Mouse (Mus musculus): ENCODE data around the gene Gm42906. TPM values are rescaled to one million over a fixed set of nuclear protein-coding genes. Genes with fewer than 3 reads are reported as not detected.

Gm42906 gene
- total RNA-seq, 2 experiments from 2014 or later: 1.3 TPM; not detected in 1

- intact Hi-C loops (cut with DNase I): no loop called here
- no peak for DNase-seq (ENCODE audit: extremely low spot score in 1 of 2, low spot score in 2 of 2)
Observed at GRCm38 (mm10) chr5:151037871-151038270, 390.1 kb downstream of the Gm42906 start.

GRCm38 (mm10) chr5:151034715-151035512 lies 393.0 kb downstream of the Gm42906 start:
- intact Hi-C loops (cut with DNase I): no loop called here
- no peak for DNase-seq (ENCODE audit: extremely low spot score in 1 of 2, low spot score in 2 of 2)

- DNase-seq (ENCODE audit: extremely low spot score in 1 of 2, low spot score in 2 of 2): no peak
- intact Hi-C loops (cut with DNase I): no loop called here
Observed at GRCm38 (mm10) chr5:151028906-151029305, 399.1 kb downstream of the Gm42906 start.

- no peak for DNase-seq (ENCODE audit: extremely low spot score in 1 of 2, low spot score in 2 of 2)
Observed at GRCm38 (mm10) chr5:151027171-151027570, 400.8 kb downstream of the Gm42906 start.

GRCm38 (mm10) chr5:151026069-151026468 lies 401.9 kb downstream of the Gm42906 start:
- intact Hi-C loops (cut with DNase I): no loop called here
- DNase-seq (ENCODE audit: extremely low spot score in 1 of 2, low spot score in 2 of 2): no peak

More at GRCm38 (mm10) chr5:151027171-151027570, 400.8 kb downstream of the Gm42906 start:
- intact Hi-C loops (cut with DNase I): no loop called here

GRCm38 (mm10) chr5:151024483-151024882 lies 403.5 kb downstream of the Gm42906 start:
- intact Hi-C loops (cut with DNase I): loop anchor here (5.0 kb wide), 1 partner anchor 343 kb away; no protein-coding TSS in a partner anchor
- DNase-seq (ENCODE audit: extremely low spot score in 1 of 2, low spot score in 2 of 2): no peak

GRCm38 (mm10) chr5:151023461-151023860 lies 404.5 kb downstream of the Gm42906 start:
- intact Hi-C loops (cut with DNase I): loop anchor here (5.0 kb wide), 1 partner anchor 344 kb away; no protein-coding TSS in a partner anchor
- peak; percentile 38 to 87 for DNase-seq (ENCODE audit: extremely low spot score in 1 of 2, low spot score in 2 of 2)

GRCm38 (mm10) chr5:151022939-151023338 lies 405.0 kb downstream of the Gm42906 start:
- intact Hi-C loops (cut with DNase I): loop anchor here (5.0 kb wide), 1 partner anchor 344 kb away; no protein-coding TSS in a partner anchor
- no peak for DNase-seq (ENCODE audit: extremely low spot score in 1 of 2, low spot score in 2 of 2)

- intact Hi-C loops (cut with DNase I): loop anchor here (5.0 kb wide), 1 partner anchor 345 kb away; no protein-coding TSS in a partner anchor
- DNase-seq (ENCODE audit: extremely low spot score in 1 of 2, low spot score in 2 of 2): peak in 1 of 2 experiments; percentile 24
Observed at GRCm38 (mm10) chr5:151022026-151022425, 405.9 kb downstream of the Gm42906 start.

- DNase-seq (ENCODE audit: extremely low spot score in 1 of 2, low spot score in 2 of 2): no peak
- intact Hi-C loops (cut with DNase I): loop anchor here (5.0 kb wide), 1 partner anchor 346 kb away; no protein-coding TSS in a partner anchor
Observed at GRCm38 (mm10) chr5:151020831-151021230, 407.1 kb downstream of the Gm42906 start.

GRCm38 (mm10) chr5:151020031-151020820 lies 407.7 kb downstream of the Gm42906 start:
- intact Hi-C loops (cut with DNase I): loop anchor here (5.0 kb wide), 1 partner anchor 347 kb away; no protein-coding TSS in a partner anchor
- no peak for DNase-seq (ENCODE audit: extremely low spot score in 1 of 2, low spot score in 2 of 2)

- DNase-seq (ENCODE audit: extremely low spot score in 1 of 2, low spot score in 2 of 2): no peak
- intact Hi-C loops (cut with DNase I): no loop called here
Observed at GRCm38 (mm10) chr5:151018959-151019358, 409.0 kb downstream of the Gm42906 start.

GRCm38 (mm10) chr5:151018450-151018849 lies 409.5 kb downstream of the Gm42906 start:
- no peak for DNase-seq (ENCODE audit: extremely low spot score in 1 of 2, low spot score in 2 of 2)
- intact Hi-C loops (cut with DNase I): no loop called here

Other genes starting within 250 kb of the Gm42906 start
- 10 to 100 TPM in 1 of 2 experiments, 1 to 10 TPM in 1; 9.8 to 10.7 TPM for gene Stard13, start 194.3 kb downstream of the Gm42906 start, total RNA-seq (2021)
- not detected for gene Vmn2r18, start 177.9 kb upstream of the Gm42906 start, total RNA-seq (2021)
- 10 to 100 TPM; 12.0 to 13.0 TPM for gene Rfc3, start 223.1 kb upstream of the Gm42906 start, total RNA-seq (2021)